Mouse (Mus musculus): ENCODE data around the gene Eml1. TPM values are rescaled to one million over a fixed set of nuclear protein-coding genes. Genes with fewer than 3 reads are reported as not detected.

Eml1 gene
- 23.8 TPM for polyA plus RNA-seq (2014; fragmentation: Illumina TruSeq; extraction: RNeasy Lipid Tissue Mini Kit (QIAGEN cat#74804); ENCODE audit: low read depth, low replicate concordance)

DNA sequence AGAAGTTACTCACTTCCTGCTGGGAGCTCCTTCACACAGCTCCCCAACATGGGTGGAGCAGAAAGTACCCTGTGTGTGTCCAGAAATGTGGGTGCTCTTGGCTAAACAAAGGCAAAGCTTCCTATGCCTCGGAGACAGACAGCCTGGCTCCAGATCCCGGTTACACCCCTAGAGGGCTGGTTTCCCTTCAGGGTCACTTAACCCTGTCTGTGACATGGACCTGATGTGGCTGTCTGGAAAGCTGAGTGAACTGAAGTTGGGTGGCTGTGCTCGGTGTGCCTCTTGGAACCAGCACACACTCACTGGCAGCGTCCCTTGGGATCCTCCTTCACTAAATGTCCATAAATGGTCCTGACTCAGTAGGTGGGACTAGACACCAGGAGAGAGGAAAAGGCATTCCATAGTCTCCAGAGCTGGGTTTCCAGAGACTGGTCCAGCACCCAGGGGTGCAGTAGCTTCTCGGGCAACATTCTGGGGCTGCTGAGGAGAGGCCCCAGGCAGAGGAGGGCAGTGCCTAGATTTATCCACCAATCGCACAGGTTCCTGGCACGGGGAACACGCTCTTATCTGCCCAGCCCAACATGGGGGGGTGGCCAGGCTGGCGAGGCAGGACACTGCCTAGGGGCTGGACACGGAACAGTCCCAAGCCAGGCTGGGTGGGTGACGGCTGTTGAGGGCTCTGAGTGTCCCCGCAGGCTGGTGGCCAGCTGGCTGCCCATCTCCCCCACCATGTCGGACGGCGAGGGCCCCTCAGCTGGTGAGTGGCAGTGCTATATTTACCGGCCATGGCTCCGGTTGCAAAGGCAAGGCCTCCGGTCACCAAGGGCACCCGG, at the start of gene Eml1:
Gene Eml1, plus strand, starts transcription at position 362 of the 833 bp plus-strand sequence.

DNA sequence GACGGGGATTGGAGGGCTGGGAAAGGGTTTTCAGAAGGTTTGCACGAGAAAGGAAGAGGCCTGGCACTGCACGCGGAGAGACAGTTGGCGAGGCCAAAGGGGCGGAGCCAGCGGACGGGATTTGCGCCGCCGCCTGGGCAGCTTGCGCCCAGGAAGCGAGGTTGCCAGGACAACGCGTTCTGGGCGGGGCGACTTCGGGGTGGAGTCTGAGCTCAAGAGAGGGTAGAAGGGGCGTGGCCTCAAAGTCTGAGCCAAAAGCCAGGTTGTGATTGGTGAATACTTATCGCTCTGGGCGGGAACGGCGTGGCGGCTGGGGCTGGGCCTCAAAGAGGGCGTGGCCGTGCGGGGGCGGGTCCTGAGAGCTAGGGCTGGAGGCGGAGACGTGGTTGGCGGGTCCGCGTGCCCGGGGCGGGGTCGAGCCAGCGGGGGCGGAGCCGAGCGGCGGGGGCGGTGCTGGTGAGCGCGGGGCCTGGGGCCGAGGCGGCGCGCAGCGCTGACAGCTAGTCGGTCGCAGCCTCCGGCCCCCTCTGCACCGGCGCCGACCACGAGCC, 36.8 kb upstream of the Eml1 start, which contains the start of gene Cyp46a1:
Gene Cyp46a1, plus strand, starts transcription at position 487 of the 551 bp plus-strand sequence.

DNA sequence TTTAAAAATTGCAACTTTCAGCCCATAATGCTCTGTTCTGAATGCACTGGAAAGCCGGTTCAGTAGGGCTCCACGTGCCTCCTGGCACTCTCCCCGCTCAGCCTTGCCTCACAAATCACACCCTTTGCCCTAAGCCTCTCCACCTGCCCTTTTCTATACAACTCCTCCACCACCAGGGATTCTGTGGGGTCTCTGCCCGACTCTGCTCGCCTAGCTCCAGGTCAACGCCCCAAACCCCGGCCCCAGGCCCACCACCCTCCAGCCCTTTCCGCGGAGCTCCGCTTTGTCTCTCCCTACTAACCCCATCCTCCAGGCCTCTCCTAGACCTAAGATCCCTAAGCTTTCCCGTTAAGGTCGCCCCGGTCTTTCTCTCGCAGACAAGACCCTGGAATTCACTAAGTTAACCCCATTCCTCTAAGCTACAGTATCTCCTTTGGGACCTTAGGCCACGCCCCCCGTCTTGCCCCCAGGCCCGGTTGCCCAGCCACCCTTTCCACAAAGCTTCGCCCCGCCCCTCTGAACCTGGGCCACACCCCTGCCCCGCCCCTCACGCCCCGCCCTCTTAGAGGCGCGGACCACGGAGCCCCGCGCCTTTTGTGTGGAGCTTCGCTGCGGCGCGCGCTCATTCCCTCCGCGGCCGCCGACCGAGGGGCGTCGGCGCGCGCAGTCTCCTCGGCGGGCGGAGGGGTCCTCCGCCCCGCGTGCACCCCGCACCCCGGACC, 183.5 kb downstream of the Eml1 start, which contains the start of gene Evl:
Gene Evl, plus strand, starts transcription at position 601 of the 722 bp plus-strand sequence.

Other genes with a start within 250 kb of the Eml1 start
- gene Setd3, start 191.6 kb upstream of the Eml1 start, polyA plus RNA-seq (2014; fragmentation: Illumina TruSeq; extraction: RNeasy Lipid Tissue Mini Kit (QIAGEN cat#74804); ENCODE audit: low read depth, low replicate concordance), result 107 TPM
- gene Ccnk, start 191.4 kb upstream of the Eml1 start, polyA plus RNA-seq (2014; fragmentation: Illumina TruSeq; extraction: RNeasy Lipid Tissue Mini Kit (QIAGEN cat#74804); ENCODE audit: low read depth, low replicate concordance), result 29.0 TPM
- 9.0 TPM for gene Ccdc85c, start 95.5 kb upstream of the Eml1 start, polyA plus RNA-seq (2014; fragmentation: Illumina TruSeq; extraction: RNeasy Lipid Tissue Mini Kit (QIAGEN cat#74804); ENCODE audit: low read depth, low replicate concordance)
- gene Hhipl1, start 64.7 kb upstream of the Eml1 start, polyA plus RNA-seq (2014; fragmentation: Illumina TruSeq; extraction: RNeasy Lipid Tissue Mini Kit (QIAGEN cat#74804); ENCODE audit: low read depth, low replicate concordance), result 1.5 TPM
- 4.2 TPM for gene Cyp46a1, start 36.6 kb upstream of the Eml1 start, polyA plus RNA-seq (2014; fragmentation: Illumina TruSeq; extraction: RNeasy Lipid Tissue Mini Kit (QIAGEN cat#74804); ENCODE audit: low read depth, low replicate concordance)
- 27.6 TPM for gene Evl, start 183.8 kb downstream of the Eml1 start, polyA plus RNA-seq (2014; fragmentation: Illumina TruSeq; extraction: RNeasy Lipid Tissue Mini Kit (QIAGEN cat#74804); ENCODE audit: low read depth, low replicate concordance)